Mouse (Mus musculus): Measurements from ENCODE around the gene Polr1e. TPM values are rescaled to one million over a fixed set of nuclear protein-coding genes. Genes with fewer than 3 reads are reported as not detected.
"Not testable (repeated sequence)": the region's sequence is repeated elsewhere in the genome, so short reads cannot be mapped to it uniquely, and the experiment has no call there.

Polr1e gene
- total RNA-seq (2021), result 10 to 100 TPM; 14.0 to 15.7 TPM
- long read RNA-seq, experiment 1, transcript Polr1e-204 (12 exons, 2,986 nt), result major isoform, 7 of 8 reads
- long read RNA-seq, experiment 1, partial matches to known transcripts, result 0 of 8 reads
- long read RNA-seq, experiment 1, other reads (novel, unspliced or antisense), result 1 of 8 reads
- long read RNA-seq, experiment 2, transcript Polr1e-204 (12 exons, 2,986 nt), result major isoform, 19 of 23 reads
- long read RNA-seq, experiment 2, partial matches to known transcripts, result 0 of 23 reads
- long read RNA-seq, experiment 2, other reads (novel, unspliced or antisense), result 4 of 23 reads

GRCm38 (mm10) chr4:45018452-45018980 lies at the start of gene Polr1e:
Polr1e (plus strand) TSS chr4:45018583.
- DNase-seq (ENCODE audit: low spot score in 2 of 2), result peak; percentile 90 to 92

- no peak for DNase-seq (ENCODE audit: low spot score in 2 of 2)
Observed at GRCm38 (mm10) chr4:44970056-44970455, 48.3 kb upstream of the Polr1e start.

- peak; percentile 47 to 57 for DNase-seq (ENCODE audit: low spot score in 2 of 2)
Observed at GRCm38 (mm10) chr4:44970612-44971110, 47.7 kb upstream of the Polr1e start.

DNA sequence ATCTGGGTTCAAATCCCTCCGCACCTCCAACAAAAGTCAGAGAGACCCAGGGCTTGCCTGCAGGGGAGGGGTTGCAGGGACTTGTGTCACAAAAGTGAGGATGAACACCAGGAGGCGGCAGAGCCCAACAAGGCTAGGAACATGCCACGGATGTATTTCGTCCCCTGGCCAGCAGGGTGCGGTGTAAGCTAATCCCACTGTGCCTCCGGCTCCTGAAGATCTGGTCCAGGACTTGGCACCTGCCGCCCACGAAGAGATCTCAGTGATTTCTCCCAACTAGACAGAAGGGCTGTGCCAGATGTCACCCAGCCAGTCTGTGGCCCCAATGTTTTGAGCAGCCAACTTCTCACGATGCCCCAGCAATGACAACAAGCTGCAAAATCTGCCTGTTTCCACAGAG lies 44.9 kb upstream of the Polr1e start:
- peak; percentile 88 to 90 for DNase-seq (ENCODE audit: low spot score in 2 of 2)

DNA sequence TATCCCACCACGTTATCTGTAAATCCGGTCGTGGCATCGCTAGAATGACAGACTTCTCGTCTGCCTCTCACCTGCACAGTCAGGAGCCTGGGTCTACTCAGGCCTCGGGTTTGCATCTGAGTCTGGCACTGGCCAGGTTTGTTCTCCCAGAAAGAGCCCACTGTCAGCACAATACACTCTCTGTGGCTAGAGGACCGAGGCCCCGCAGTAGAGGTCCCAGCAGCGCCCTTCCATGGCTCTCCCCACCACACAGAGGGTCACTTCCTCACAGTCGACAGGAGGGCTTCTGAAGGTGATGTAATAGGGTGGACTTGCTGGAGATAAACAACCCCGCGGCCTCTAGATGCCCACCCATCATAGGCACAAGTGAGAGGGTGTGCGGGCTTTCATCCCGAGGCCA lies 44.5 kb upstream of the Polr1e start:
- DNase-seq (ENCODE audit: low spot score in 2 of 2), result no peak

DNA sequence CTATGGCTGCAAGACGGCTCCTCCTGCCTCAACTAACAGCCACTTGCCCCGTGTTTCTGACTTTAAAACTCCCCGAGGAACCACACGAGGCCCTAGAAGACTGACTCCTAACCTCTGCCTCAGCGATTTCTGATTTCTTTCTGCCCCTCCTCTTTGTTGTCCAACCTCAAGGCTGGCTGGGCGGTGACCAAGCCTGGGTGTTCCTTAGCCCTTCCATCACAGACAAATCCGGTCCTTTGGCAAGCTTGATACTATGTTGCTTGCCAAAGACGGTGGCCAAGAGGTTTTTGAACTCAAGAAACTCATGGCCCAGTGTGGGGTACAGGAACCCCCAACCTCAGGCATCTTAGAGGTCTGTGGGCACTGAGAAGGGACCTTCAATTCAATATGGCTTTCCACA lies 44.1 kb upstream of the Polr1e start:
- DNase-seq (ENCODE audit: low spot score in 2 of 2), result no peak

DNA sequence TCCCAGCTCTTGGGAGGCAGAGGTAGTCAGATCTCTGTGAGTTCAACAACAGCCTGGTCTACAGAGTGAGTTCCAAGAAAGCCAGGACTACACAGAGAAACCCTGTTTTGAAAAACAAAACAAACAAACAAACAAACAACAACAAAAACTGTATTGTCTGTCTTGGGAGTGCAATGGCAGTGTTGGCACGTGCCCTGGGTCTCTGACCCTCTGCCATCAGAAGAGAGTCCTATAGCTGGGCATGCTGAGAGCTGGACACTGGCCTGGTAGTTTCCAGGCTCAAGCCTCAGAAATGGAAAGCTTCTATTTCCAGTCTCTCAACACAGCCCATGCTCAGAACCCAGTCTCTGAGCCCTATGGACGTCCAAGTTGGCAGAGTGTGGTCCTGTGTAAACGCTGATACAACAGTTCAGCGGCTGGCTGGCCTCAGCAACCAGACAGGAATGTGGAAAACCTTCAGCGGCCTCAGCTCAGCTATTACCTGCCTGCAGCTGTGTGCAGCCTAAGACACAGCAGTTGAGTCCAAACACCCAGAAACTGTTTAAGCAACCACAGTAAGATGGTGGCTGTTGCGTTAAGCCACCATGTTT lies 42.3 kb upstream of the Polr1e start:
- DNase-seq (ENCODE audit: low spot score in 2 of 2), result no peak

GRCm38 (mm10) chr4:44976921-44977710 lies 41.3 kb upstream of the Polr1e start:
- DNase-seq (ENCODE audit: low spot score in 2 of 2), result no peak

- no peak for DNase-seq (ENCODE audit: low spot score in 2 of 2)
Observed at GRCm38 (mm10) chr4:44978175-44978574, 40.2 kb upstream of the Polr1e start.

DNA sequence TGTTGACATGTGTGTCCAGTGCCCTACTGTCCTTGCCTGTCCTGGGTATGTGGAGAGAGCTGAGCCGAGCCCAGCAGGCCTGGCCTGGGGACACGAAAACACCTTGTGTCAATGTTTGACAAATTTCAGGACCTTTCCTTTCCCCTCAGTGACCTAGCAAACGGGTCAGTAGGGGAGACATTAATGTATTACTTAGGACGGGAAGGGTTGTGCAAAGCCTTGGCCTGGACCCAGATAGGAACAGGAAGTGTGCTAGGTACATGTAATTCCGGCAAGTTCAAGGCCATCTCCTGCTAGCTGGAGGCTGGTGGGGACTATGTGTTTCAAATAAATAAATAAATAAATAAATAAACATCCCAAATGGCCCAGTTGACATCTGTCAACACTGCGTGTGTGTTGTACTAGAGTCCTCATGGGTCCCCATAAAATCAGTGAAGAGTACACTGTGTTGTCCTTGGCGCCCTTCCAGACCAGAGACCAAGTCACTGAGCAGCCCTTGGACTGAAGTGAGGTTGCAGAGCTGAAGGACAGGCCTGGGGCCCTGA lies 38.5 kb upstream of the Polr1e start:
- peak; percentile 59 to 65 for DNase-seq (ENCODE audit: low spot score in 2 of 2)

GRCm38 (mm10) chr4:44981280-44981973 lies 37.0 kb upstream of the Polr1e start, which contains the start of gene Grhpr:
Grhpr (plus strand) TSS chr4:44981395.
- peak; percentile 82 to 86 for DNase-seq (ENCODE audit: low spot score in 2 of 2)

DNA sequence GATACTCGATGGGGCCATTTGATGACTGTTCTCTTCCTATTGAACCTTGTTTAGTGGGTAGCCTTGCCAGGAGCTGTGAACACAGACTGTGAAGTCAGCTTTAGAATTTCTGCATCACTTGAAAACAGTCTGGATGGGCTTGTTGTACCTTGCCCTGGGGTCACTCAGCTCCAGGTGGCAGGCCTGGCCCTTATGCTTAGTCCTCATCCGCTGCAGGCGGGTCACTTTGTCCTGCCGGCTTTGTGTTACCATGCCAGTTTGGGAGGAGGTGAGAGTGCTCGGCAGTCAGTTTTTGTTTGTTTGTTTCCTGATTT lies 36.5 kb upstream of the Polr1e start:
- DNase-seq (ENCODE audit: low spot score in 2 of 2), result no peak

GRCm38 (mm10) chr4:44982440-44983130 lies 35.8 kb upstream of the Polr1e start:
- DNase-seq (ENCODE audit: low spot score in 2 of 2), result no peak

DNA sequence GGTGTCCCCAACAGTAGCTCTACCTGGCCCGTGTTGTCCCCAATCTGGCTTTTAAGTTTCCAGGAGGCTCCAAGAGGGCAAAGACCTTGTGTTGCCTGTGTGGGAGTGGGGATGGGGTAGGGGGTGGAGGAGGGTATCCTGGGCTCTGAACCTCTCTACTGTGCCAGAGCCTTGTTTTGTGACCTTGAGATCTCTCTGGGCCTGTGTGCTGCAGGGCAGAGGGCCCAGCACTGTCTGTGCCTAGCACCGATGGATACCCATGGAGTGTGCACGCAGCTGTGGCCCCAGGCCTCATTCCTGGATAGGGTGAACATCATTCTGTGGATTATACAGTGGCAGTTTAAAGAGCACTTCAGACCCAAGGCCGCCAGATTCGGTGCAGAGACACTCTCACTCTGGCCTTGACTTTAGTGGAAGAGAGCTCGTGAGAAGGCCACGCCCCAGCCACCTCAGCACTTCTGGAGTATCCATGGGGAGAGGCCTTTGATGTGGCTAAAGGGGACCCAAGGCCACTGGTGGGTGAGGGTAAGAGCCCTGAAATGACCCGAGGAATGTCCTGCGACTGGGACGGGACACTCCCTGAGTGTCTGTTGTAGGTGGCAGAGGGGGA lies 35.1 kb upstream of the Polr1e start:
- peak in 1 of 2 experiments; percentile 61 for DNase-seq (ENCODE audit: low spot score in 2 of 2)

GRCm38 (mm10) chr4:44990560-44990959 lies 27.8 kb upstream of the Polr1e start:
- DNase-seq (ENCODE audit: low spot score in 2 of 2), result no peak

- DNase-seq (ENCODE audit: low spot score in 2 of 2), result not testable (repeated sequence)
Observed at GRCm38 (mm10) chr4:44992330-44992729, 26.1 kb upstream of the Polr1e start.

DNA sequence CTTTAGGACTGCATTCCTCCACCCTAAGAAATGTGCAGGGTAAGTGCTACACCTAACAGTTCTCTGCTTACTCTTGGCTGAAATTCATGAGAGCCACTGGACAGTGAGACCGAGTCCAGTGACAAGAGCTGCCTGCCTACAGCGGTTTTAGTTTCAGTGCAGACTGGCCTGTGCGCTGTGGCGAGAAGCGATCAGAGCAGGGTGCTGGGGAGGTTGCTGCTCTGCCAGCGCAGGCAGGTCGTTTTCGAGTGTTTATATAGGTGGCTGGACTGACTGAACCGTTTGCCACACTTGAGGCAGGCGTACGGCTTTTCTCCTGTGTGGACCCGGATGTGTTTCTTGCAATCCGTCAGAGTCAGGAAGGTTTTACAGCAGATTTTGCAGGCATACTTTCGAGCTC lies 25.2 kb upstream of the Polr1e start:
- not testable (repeated sequence) for DNase-seq (ENCODE audit: low spot score in 2 of 2)

DNA sequence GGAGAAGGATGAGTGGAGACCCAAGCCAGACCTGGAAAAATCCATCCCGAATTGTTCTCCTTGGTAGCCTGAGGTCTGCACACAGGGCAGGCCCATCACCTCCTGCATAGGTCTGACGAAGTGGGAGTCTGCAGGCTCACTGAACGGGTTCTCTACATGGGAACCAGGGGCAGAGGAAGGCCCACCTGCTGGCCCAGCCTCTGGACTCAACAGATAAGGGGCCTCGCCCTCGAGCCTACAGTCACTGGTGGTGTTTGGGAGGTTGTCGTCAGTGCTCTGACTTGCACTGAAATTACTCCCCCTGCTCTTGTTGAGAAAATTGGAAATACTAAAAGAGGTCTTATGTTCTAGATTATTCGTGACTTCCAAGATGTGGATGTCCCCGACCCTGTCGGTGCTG lies 24.5 kb upstream of the Polr1e start:
- DNase-seq (ENCODE audit: low spot score in 2 of 2), result no peak

DNA sequence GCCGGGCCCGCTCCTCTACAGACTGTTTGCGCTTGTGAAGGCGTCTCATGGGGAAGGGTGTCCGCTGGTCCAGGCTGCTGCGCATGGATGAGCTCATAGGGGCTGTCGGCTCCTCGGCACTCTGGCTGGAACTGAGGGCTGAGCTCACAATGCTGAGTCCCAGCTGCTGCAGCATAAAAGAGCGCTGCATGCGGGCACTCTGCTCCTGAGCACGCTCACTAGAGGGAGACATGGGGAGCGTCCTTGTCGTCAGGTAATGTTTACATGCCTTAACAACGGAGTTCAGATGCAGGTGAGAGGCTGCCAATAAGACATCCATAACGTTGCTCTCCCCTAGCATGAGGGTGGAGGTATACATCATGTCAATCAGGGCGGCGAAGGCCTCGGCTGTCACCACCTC lies 23.6 kb upstream of the Polr1e start:
- DNase-seq (ENCODE audit: low spot score in 2 of 2), result no peak

DNA sequence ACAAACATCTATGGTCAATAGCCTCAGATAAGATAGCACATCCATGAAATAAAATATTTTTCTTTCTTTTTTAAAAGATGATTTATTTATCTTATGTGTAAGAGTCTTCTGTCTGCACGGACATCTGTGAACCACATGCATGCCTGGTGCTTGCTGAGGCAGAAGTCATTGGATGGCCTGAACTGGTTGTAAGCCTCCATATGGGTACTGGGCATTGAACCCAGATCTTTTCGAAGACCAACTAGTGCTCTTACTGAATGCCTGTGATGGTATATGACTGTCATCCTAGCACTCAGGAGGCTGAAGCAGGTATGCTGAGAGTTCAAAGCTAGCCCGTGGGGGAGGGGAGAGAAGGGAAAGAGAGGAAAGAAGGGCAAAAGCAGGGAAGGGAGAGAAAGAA lies 20.3 kb upstream of the Polr1e start:
- no peak for DNase-seq (ENCODE audit: low spot score in 2 of 2)

All from adrenal gland, adult 18-20 months (tissue).